Mouse (Mus musculus): ENCODE measurements around the gene Fam181a.

DNA sequence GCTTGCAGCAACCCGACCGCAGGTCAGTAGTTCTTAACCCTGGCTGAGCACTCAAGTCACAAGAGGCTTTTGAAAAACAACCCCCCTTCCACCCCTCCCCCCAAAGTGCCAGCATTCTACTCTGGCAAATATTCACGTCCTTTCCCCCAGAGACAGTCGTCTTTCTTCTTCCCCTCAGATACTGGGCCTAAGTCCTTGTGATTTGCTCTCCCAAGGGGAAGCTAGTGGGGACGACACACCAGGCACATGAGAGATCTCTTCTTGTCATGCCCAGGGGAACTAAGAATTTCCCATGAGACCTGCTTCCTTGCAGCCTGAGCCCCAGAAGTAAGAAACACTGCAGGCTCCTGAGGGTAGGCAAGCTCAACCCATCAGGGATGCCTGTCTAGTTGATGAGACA lies 36.6 kb downstream of the Fam181a start:
- TF ChIP-seq POLR2A (IDR thresholded peaks at IDR 0.05; ENCODE audit: insufficient read depth, low read length) (no peak), CTCF (IDR thresholded peaks at IDR 0.05; ENCODE audit: low read depth, low read length) (no peak), EP300 (IDR thresholded peaks at IDR 0.05; ENCODE audit: insufficient read depth, low read depth, low read length) (no peak)
